Mouse (Mus musculus) lung, postnatal 4 days (tissue): ENCODE measurements around the gene Lmod2.

Experiments used
- DNase-seq, 2 experiments: peaks; one replicate each; pipeline ENCODE4 v3.0.0; 2021

Gene Lmod2

DNA sequence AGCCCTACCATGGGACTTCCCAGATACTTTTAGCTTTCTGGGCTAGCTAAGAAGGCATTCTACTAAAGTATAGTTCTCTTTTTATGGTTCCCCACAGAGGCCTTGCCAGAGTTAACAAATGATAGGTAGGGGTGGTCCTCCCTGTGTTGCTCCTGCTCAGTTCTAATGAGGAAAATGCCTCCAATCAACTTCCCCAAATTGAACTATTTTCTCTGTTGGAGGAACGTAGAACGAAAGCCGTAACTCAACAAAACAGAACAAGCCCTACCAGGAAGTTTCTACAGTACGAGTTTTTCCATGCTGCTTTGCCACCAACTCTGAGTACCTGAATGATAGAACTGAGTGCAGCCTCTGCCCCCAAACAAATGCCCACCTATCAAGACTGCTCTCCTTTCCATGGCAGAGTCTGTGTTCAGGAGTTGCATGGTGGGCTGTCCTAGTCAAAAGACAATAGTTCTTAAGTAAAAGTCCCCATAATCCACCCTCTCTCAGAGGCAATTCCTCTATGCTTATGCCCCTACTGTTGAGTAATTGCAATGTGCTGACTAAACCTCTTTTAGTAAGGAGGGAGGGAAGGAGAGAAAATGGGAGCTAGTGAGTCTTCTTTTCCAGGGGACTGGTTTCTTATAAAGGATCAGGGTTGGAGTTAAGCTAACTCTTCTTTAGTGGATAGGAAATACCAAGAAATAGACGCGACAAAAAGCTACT is 47.9 kb downstream of the Lmod2 start:
- DNase-seq: no peak

GRCm38 (mm10) chr6:24647103-24647691 is 49.6 kb downstream of the Lmod2 start:
- DNase-seq: no peak

DNA sequence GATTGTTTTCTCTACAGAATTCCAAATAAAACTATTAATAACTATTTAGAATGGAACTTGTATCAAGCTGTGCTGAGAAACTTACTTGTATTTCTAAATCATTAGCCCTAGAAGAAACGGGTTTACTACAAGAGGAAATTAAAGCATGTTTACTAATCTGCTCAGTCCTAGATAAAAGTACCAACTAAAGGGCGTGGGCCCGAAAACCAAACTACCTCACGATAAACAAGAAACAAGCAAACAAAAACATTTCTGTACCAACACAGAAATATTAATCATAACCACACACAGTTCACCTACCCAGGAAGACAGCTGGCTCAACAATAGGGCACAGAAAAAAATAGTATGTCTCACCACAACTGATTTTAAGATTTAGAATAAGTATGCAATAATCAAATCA is 50.8 kb downstream of the Lmod2 start:
- DNase-seq: no peak

- DNase-seq: no peak
Observed at GRCm38 (mm10) chr6:24650719-24651118, 53.2 kb downstream of the Lmod2 start.

- no peak for DNase-seq
Observed at GRCm38 (mm10) chr6:24651538-24651937, 54.0 kb downstream of the Lmod2 start.
